Mouse (Mus musculus) MEL (cell line): ENCODE measurements at regions not wholly inside any gene's neighbourhood (a gene's known extent, or its start where the extent isn't known, plus 50 kb on each side); places are given as distances from the start of the nearest gene placed in this dataset.

Experiments used
- DNase-seq: peaks from one replicate; pipeline ENCODE4 v3.0.0; 2011; ENCODE audit warnings: low read depth, low spot score
- H3K27ac ChIP-seq: 2 replicates; pipeline ENCODE4 v1.5.1; 2012; ENCODE audit warnings: low read depth, mild to moderate bottlenecking, control low read depth, low read length, moderate library complexity; ENCODE audit not compliant: control insufficient read depth
- H3K27me3 ChIP-seq, 2 experiments: fragments of 150-350 bp in 1 of 2; sonication (generic) in 1 of 2; 2 replicates each; pipeline ENCODE4 v1.6.1; 2012; ENCODE audit warnings: low read length in 2 of 2, mild to moderate bottlenecking in 2 of 2, improper control_type of control experiment in 1 of 2, moderate library complexity in 1 of 2; ENCODE audit not compliant: insufficient read depth in 2 of 2, control insufficient read depth in 1 of 2
- H3K36me3 ChIP-seq, 2 experiments: 2 replicates each; pipeline ENCODE4 v1.6.1; 2012 to 2014; ENCODE audit warnings: low read length in 2 of 2, improper control_type of control experiment in 1 of 2, inconsistent platforms in 1 of 2, mild to moderate bottlenecking in 1 of 2; ENCODE audit not compliant: insufficient read depth in 2 of 2, control insufficient read depth in 1 of 2
- H3K4me1 ChIP-seq, 2 experiments: fragments of 150-350 bp in 1 of 2; sonication (generic) in 1 of 2; 2 replicates each; pipeline ENCODE4 v1.6.1; 2012; ENCODE audit warnings: low read length in 2 of 2, improper control_type of control experiment in 1 of 2, mild to moderate bottlenecking in 1 of 2; ENCODE audit not compliant: insufficient read depth in 2 of 2, control insufficient read depth in 1 of 2
- H3K4me3 ChIP-seq, 2 experiments: fragments of 150-350 bp in 1 of 2; sonication (generic) in 1 of 2; 2 replicates each; pipeline ENCODE4 v1.5.1; 2012; ENCODE audit warnings: low read depth in 2 of 2, low read length in 2 of 2, mild to moderate bottlenecking in 2 of 2, moderate library complexity in 2 of 2, control low read depth in 1 of 2, improper control_type of control experiment in 1 of 2; ENCODE audit not compliant: control insufficient read depth in 1 of 2, insufficient read depth in 1 of 2
- H3K79me2 ChIP-seq: 2 replicates; pipeline ENCODE4 v1.6.1; 2012; ENCODE audit warnings: mild to moderate bottlenecking, low read length, moderate library complexity; ENCODE audit not compliant: control insufficient read depth, poor library complexity, insufficient read depth
- H3K9ac ChIP-seq: 2 replicates; pipeline ENCODE4 v1.6.1; 2012; ENCODE audit warnings: low read depth, mild to moderate bottlenecking, control low read depth, low read length, moderate library complexity; ENCODE audit not compliant: control insufficient read depth, poor library complexity, severe bottlenecking
- H3K9me3 ChIP-seq: fragments of 150-350 bp; sonication (generic); replicated peaks from 2 replicates; pipeline ENCODE4 v1.6.1; 2012; ENCODE audit warnings: mild to moderate bottlenecking, low read length, improper control_type of control experiment, moderate library complexity; ENCODE audit not compliant: insufficient read depth
- BHLHE40 ChIP-seq: IDR thresholded peaks from 2 replicates; pipeline ENCODE4 v1.6.1; 2012; ENCODE audit warnings: low read depth, mild to moderate bottlenecking, inconsistent platforms, low read length, improper control_type of control experiment, borderline replicate concordance
- CHD1 ChIP-seq: IDR thresholded peaks from 2 replicates; pipeline ENCODE4 v1.6.1; 2012; ENCODE audit warnings: low read depth, mild to moderate bottlenecking, inconsistent platforms, low read length, improper control_type of control experiment
- CTCF ChIP-seq, 3 experiments: IDR thresholded peaks in 2 of 3; conservative IDR thresholded peaks in 1 of 3; 2 replicates each; pipeline ENCODE4 v1.5.1; 2011 to 2012; ENCODE audit warnings: low read length in 3 of 3, low read depth in 2 of 3, mild to moderate bottlenecking in 2 of 3, improper control_type of control experiment in 1 of 3, inconsistent platforms in 1 of 3, mixed read lengths in 1 of 3, moderate library complexity in 1 of 3; ENCODE audit not compliant: control insufficient read depth in 1 of 3, insufficient read depth in 1 of 3, poor library complexity in 1 of 3, severe bottlenecking in 1 of 3
- ELF1 ChIP-seq: IDR thresholded peaks from 2 replicates; pipeline ENCODE4 v1.6.1; 2014; ENCODE audit warnings: low read depth, mild to moderate bottlenecking, inconsistent platforms, low read length, improper control_type of control experiment, moderate library complexity
- ETS1 ChIP-seq: IDR thresholded peaks from 2 replicates; pipeline ENCODE4 v1.6.1; 2012; ENCODE audit warnings: low read depth, mild to moderate bottlenecking, inconsistent platforms, low read length, improper control_type of control experiment, moderate library complexity
- GABPA ChIP-seq: IDR thresholded peaks from 2 replicates; pipeline ENCODE4 v1.6.1; 2012; ENCODE audit warnings: low read depth, mild to moderate bottlenecking, inconsistent platforms, low read length, improper control_type of control experiment, moderate library complexity
- GATA1 ChIP-seq: IDR thresholded peaks from 2 replicates; pipeline ENCODE4 v1.6.1; 2011; ENCODE audit warnings: low read depth, low read length, improper control_type of control experiment
- HCFC1 ChIP-seq: IDR thresholded peaks from 2 replicates; pipeline ENCODE4 v1.6.1; 2012; ENCODE audit warnings: low read depth, mild to moderate bottlenecking, inconsistent platforms, low read length, improper control_type of control experiment, moderate library complexity
- MAFK ChIP-seq: IDR thresholded peaks from 2 replicates; pipeline ENCODE4 v1.6.1; 2011; ENCODE audit warnings: low read depth, mild to moderate bottlenecking, low read length, improper control_type of control experiment, borderline replicate concordance
- MAX ChIP-seq: IDR thresholded peaks from 2 replicates; pipeline ENCODE4 v1.6.1; 2011; ENCODE audit warnings: low read length, improper control_type of control experiment
- MAZ ChIP-seq: IDR thresholded peaks from 2 replicates; pipeline ENCODE4 v1.6.1; 2012; ENCODE audit warnings: low read depth, mild to moderate bottlenecking, inconsistent platforms, low read length, improper control_type of control experiment
- MEF2A ChIP-seq: IDR thresholded peaks from 2 replicates; pipeline ENCODE4 v1.6.1; 2014; ENCODE audit warnings: low read depth, mild to moderate bottlenecking, inconsistent platforms, low read length, improper control_type of control experiment; ENCODE audit not compliant: poor library complexity, insufficient replicate concordance, severe bottlenecking; ENCODE audit errors: extremely low read depth
- NELFE ChIP-seq: IDR thresholded peaks from 2 replicates; pipeline ENCODE4 v1.6.1; 2011; ENCODE audit warnings: low read depth, low read length, improper control_type of control experiment
- NRF1 ChIP-seq: IDR thresholded peaks from 2 replicates; pipeline ENCODE4 v1.6.1; 2014; ENCODE audit warnings: low read depth, mild to moderate bottlenecking, inconsistent platforms, low read length, improper control_type of control experiment, moderate library complexity; ENCODE audit not compliant: poor library complexity, insufficient read depth, severe bottlenecking
- POLR2A ChIP-seq, 2 experiments: IDR thresholded peaks; 2 replicates each; pipeline ENCODE4 v1.6.1; 2011 to 2012; ENCODE audit warnings: low read length in 2 of 2, mild to moderate bottlenecking in 2 of 2, control low read depth in 1 of 2, improper control_type of control experiment in 1 of 2, low read depth in 1 of 2, moderate library complexity in 1 of 2; ENCODE audit not compliant: control insufficient read depth in 1 of 2, insufficient read depth in 1 of 2, poor library complexity in 1 of 2
- POLR2AphosphoS2 ChIP-seq: IDR thresholded peaks from 2 replicates; pipeline ENCODE4 v1.6.1; 2011; ENCODE audit warnings: low read length, improper control_type of control experiment
- POLR2AphosphoS5 ChIP-seq: IDR thresholded peaks from 2 replicates; pipeline ENCODE4 v1.6.1; 2012; ENCODE audit warnings: low read depth, borderline replicate concordance, mild to moderate bottlenecking, inconsistent platforms, low read length, moderate library complexity, mixed read lengths
- RAD21 ChIP-seq: IDR thresholded peaks from 2 replicates; pipeline ENCODE4 v1.6.1; 2011; ENCODE audit warnings: mild to moderate bottlenecking, low read depth, low read length, improper control_type of control experiment
- RCOR1 ChIP-seq: IDR thresholded peaks from 2 replicates; pipeline ENCODE4 v1.6.1; 2012; ENCODE audit warnings: low read depth, mild to moderate bottlenecking, inconsistent platforms, low read length, improper control_type of control experiment
- TBP ChIP-seq: IDR thresholded peaks from 2 replicates; pipeline ENCODE4 v1.8.0; 2011; ENCODE audit warnings: low read depth, low read length, improper control_type of control experiment
- TCF12 ChIP-seq: IDR thresholded peaks from 2 replicates; pipeline ENCODE4 v1.6.1; 2014; ENCODE audit warnings: low read depth, mild to moderate bottlenecking, inconsistent platforms, low read length, improper control_type of control experiment, moderate library complexity
- UBTF ChIP-seq: IDR thresholded peaks from 2 replicates; pipeline ENCODE4 v1.6.1; 2012; ENCODE audit warnings: low read depth, mild to moderate bottlenecking, inconsistent platforms, low read length, improper control_type of control experiment, moderate library complexity, borderline replicate concordance; ENCODE audit not compliant: insufficient read depth
- USF1 ChIP-seq: IDR thresholded peaks from 2 replicates; pipeline ENCODE4 v1.6.1; 2014; ENCODE audit warnings: low read depth, mild to moderate bottlenecking, inconsistent platforms, low read length, improper control_type of control experiment, moderate library complexity
- ZC3H11A ChIP-seq: IDR thresholded peaks from 2 replicates; pipeline ENCODE4 v1.6.1; 2012; ENCODE audit warnings: low read depth, mild to moderate bottlenecking, inconsistent platforms, low read length, improper control_type of control experiment
- ZKSCAN1 ChIP-seq: IDR thresholded peaks from 2 replicates; pipeline ENCODE4 v1.6.1; 2012; ENCODE audit warnings: low read depth, mild to moderate bottlenecking, inconsistent platforms, low read length, improper control_type of control experiment, moderate library complexity

DNA sequence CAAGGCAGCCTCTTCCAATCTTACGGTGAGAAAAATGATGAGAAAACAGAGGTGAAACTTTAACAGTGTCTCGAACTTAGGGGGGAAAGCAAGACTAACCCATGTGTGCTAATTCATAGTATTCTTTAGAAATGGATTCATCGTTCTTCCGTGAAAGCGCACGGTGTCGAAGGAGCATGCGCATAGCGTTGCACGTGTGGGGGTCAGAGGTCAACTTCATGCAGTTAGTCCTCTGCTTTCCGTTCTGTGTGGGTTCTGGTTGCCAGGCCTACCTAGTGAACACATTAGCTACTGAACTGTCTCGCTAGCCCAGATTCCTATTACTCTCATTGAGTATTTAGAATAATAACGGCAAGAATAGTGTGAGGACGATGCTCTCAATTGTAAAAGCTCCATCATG, 74.7 kb upstream of the Kcnk2 start:
- no peak for DNase-seq
- no peaks in the 10 kb centered on the region for H3K27me3 ChIP-seq
- no peak overlapping the region for H3K9ac ChIP-seq
- H3K4me3 ChIP-seq = no peak overlapping the region
- TF ChIP-seq NRF1 (no peak), MAFK (no peak)
- no peaks in the 10 kb centered on the region for H3K4me1 ChIP-seq
- H3K36me3 ChIP-seq = no peaks in the 10 kb centered on the region
- H3K9me3 ChIP-seq = no peaks in the 10 kb centered on the region
- H3K79me2 ChIP-seq = no peaks in the 10 kb centered on the region
- H3K27ac ChIP-seq = no peak overlapping the region

DNA sequence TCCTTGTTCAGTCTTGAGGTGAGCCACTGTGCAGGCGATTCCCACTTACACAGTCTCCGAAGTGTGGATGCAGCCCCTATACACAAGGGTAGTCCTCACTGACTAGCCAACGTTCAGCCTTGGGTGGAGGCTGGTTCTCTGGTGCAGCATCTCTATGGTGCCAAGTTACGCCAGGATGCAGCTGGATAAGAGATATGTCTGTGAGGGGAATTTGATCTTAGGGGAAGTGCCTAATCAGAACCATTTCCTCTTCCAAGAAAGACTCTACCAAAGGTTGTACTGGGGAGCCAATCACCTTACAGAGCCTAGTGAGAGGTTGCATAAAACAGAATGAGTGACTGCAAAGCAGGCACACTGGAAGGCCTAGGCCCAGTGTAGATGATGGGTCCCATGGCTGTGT, 71.0 kb upstream of the Kcnk2 start:
- DNase-seq = no peak
- Histone ChIP-seq H3K36me3 (no peaks in the 10 kb centered on the region), H3K4me1 (no peaks in the 10 kb centered on the region), H3K27me3 (no peaks in the 10 kb centered on the region), H3K9me3 (no peaks in the 10 kb centered on the region), H3K27ac (no peak overlapping the region), H3K9ac (no peak overlapping the region), H3K79me2 (no peaks in the 10 kb centered on the region), H3K4me3 (no peak overlapping the region)
- TF ChIP-seq GABPA (no peak), ELF1 (no peak), TCF12 (no peak), HCFC1 (no peak), TBP (no peak), POLR2A (IDR thresholded peaks at IDR 0.05; ENCODE audit: control insufficient read depth in 1 of 2, insufficient read depth in 1 of 2, low read depth in 1 of 2, low read length in 2 of 2, poor library complexity in 1 of 2) (no peak), CTCF (IDR thresholded peaks at IDR 0.05 in 2 of 3, conservative IDR thresholded peaks at IDR 0.05 in 1 of 3; ENCODE audit: control insufficient read depth in 1 of 3, insufficient read depth in 1 of 3, low read depth in 2 of 3, low read length in 3 of 3, poor library complexity in 1 of 3, severe bottlenecking in 1 of 3) (no peak), NELFE (no peak), USF1 (no peak), NRF1 (no peak), RAD21 (no peak)

DNA sequence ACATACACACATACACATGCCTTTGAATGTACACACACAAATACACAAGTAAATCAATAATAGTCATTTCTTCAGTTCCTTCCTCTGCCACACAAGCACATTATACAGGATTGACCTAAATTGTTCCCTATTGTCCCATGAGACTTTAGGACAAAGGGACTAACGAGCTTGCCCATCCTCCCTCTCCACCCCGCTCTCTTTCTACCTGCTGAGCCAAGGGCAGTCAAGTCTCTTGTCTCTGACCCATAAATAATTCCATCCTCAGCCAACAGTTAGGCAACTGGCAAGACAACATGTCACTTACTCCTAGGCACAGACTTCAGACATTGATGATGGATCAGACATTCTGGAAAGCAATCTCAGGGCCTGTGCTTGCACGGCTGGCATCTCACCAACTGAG, 56.3 kb upstream of the Kcnk2 start:
- Histone ChIP-seq H3K27ac (no peak overlapping the region), H3K9me3 (no peaks in the 10 kb centered on the region), H3K4me1 (no peaks in the 10 kb centered on the region)

More for the DNA sequence above, 56.3 kb upstream of the Kcnk2 start:
- DNase-seq = no peak
- no peak overlapping the region for H3K9ac ChIP-seq
- no peaks in the 10 kb centered on the region for H3K36me3 ChIP-seq
- H3K4me3 ChIP-seq = no peak overlapping the region
- H3K27me3 ChIP-seq = no peaks in the 10 kb centered on the region
- TF ChIP-seq POLR2AphosphoS5 (no peak), ETS1 (no peak), UBTF (no peak), CHD1 (no peak), ZC3H11A (no peak), POLR2AphosphoS2 (no peak), RCOR1 (no peak), GATA1 (no peak), MEF2A (no peak), MAZ (no peak), MAX (no peak), MAFK (no peak), NELFE (no peak), GABPA (no peak), ZKSCAN1 (no peak), BHLHE40 (no peak), USF1 (no peak)
- H3K79me2 ChIP-seq = no peaks in the 10 kb centered on the region
